Mouse (Mus musculus) heart, embryonic 11.5 days (tissue): ENCODE measurements at regions not wholly inside any gene's neighbourhood (a gene's known extent, or its start where the extent isn't known, plus 50 kb on each side); places are given as distances from the start of the nearest gene placed in this dataset.

Experiments used
- ATAC-seq: fragments of 200-750 bp; cut with Nextera tagmentation; replicated peaks from 2 replicates; pipeline ENCODE4 v1.8.0; 2017; ENCODE audit warnings: moderate library complexity; ENCODE audit not compliant: insufficient number of reproducible peaks, low FRiP score, low TSS enrichment
- H3K27ac ChIP-seq: fragments of 300-500 bp; sonication (generic); 2 replicates; pipeline ENCODE4 v1.5.1; 2014; ENCODE audit warnings: mild to moderate bottlenecking, low read depth, low read length
- H3K27me3 ChIP-seq: fragments of 300-500 bp; sonication (generic); 2 replicates; pipeline ENCODE4 v1.6.1; 2014; ENCODE audit warnings: mild to moderate bottlenecking, low read length, mixed read lengths; ENCODE audit not compliant: control insufficient read depth, insufficient read depth
- H3K36me3 ChIP-seq: fragments of 300-500 bp; sonication (generic); 2 replicates; pipeline ENCODE4 v1.6.1; 2014; ENCODE audit warnings: mild to moderate bottlenecking, low read length, moderate library complexity, mixed read lengths; ENCODE audit not compliant: control insufficient read depth, insufficient read depth
- H3K4me1 ChIP-seq: fragments of 300-500 bp; sonication (generic); 2 replicates; pipeline ENCODE4 v1.6.1; 2014; ENCODE audit warnings: low read length; ENCODE audit not compliant: control insufficient read depth, insufficient read depth
- H3K4me2 ChIP-seq: fragments of 300-500 bp; sonication (generic); 2 replicates; pipeline ENCODE4 v1.6.1; 2014; ENCODE audit warnings: mild to moderate bottlenecking, moderate library complexity
- H3K4me3 ChIP-seq: fragments of 300-500 bp; sonication (generic); 2 replicates; pipeline ENCODE4 v1.5.1; 2014; ENCODE audit warnings: low read depth, low read length
- H3K9ac ChIP-seq: fragments of 300-500 bp; sonication (generic); 2 replicates; pipeline ENCODE4 v1.6.1; 2014; ENCODE audit warnings: mild to moderate bottlenecking, low read depth, low read length, moderate library complexity
- H3K9me3 ChIP-seq: fragments of 300-500 bp; sonication (generic); replicated peaks from 2 replicates; pipeline ENCODE4 v1.6.1; 2016; ENCODE audit warnings: low read length; ENCODE audit not compliant: control insufficient read depth
- WGBS: fragments of 180-500 bp; shearing (Covaris S2); extraction: QIAGEN DNeasy Blood & Tissue Kit; methylation state at CpG from one replicate; pipeline ENCODE4 v1.1.7; 2014; ENCODE audit not compliant: insufficient replicate concordance; 5-methylcytosine and 5-hydroxymethylcytosine counted together

GRCm38 (mm10) chr15:25234064-25234700 lies 179.4 kb downstream of the Basp1 start:
- H3K36me3 ChIP-seq = no peaks in the 10 kb centered on the region
- no peak overlapping the region for H3K9ac ChIP-seq
- H3K4me1 ChIP-seq = no peaks in the 10 kb centered on the region
- no peak overlapping the region for H3K27ac ChIP-seq
- H3K27me3 ChIP-seq = no peaks in the 10 kb centered on the region
- H3K4me3 ChIP-seq = no peak overlapping the region
- no peaks in the 10 kb centered on the region for H3K9me3 ChIP-seq
- no peak for ATAC-seq
- 82% methylated on average over 10 of the region's 10 CpGs for WGBS
- H3K4me2 ChIP-seq = no peak overlapping the region

- no peaks in the 10 kb centered on the region for H3K4me1 ChIP-seq
- no peak for ATAC-seq
- 88% methylated on average over 4 of the region's 4 CpGs for WGBS
- no peaks in the 10 kb centered on the region for H3K36me3 ChIP-seq
- H3K9me3 ChIP-seq = no peaks in the 10 kb centered on the region
- H3K4me3 ChIP-seq = no peak overlapping the region
- H3K27me3 ChIP-seq = no peaks in the 10 kb centered on the region
- H3K27ac ChIP-seq = no peak overlapping the region
- H3K4me2 ChIP-seq = no peak overlapping the region
- no peak overlapping the region for H3K9ac ChIP-seq
Measured at GRCm38 (mm10) chr15:25230213-25230612, 183.4 kb downstream of the Basp1 start.

GRCm38 (mm10) chr15:25229807-25230206 lies 183.8 kb downstream of the Basp1 start:
- Histone ChIP-seq H3K27me3 (no peaks in the 10 kb centered on the region), H3K27ac (no peak overlapping the region), H3K9me3 (no peaks in the 10 kb centered on the region), H3K36me3 (no peaks in the 10 kb centered on the region), H3K4me3 (no peak overlapping the region), H3K9ac (no peak overlapping the region), H3K4me1 (no peaks in the 10 kb centered on the region), H3K4me2 (no peak overlapping the region)
- ATAC-seq = no peak
- 87% methylated on average over 11 of the region's 11 CpGs for WGBS

GRCm38 (mm10) chr15:25227496-25227895 lies 186.1 kb downstream of the Basp1 start:
- WGBS = 60% methylated on average over 7 of the region's 7 CpGs

GRCm38 (mm10) chr15:25225936-25226335 lies 187.6 kb downstream of the Basp1 start:
- WGBS = 28% methylated on average over 3 of the region's 3 CpGs
- no peaks in the 10 kb centered on the region for H3K4me1 ChIP-seq

More at GRCm38 (mm10) chr15:25227496-25227895, 186.1 kb downstream of the Basp1 start:
- Histone ChIP-seq H3K9ac (no peak overlapping the region), H3K4me2 (no peak overlapping the region), H3K9me3 (no peaks in the 10 kb centered on the region), H3K4me1 (no peaks in the 10 kb centered on the region), H3K27me3 (no peaks in the 10 kb centered on the region), H3K36me3 (no peaks in the 10 kb centered on the region), H3K4me3 (no peak overlapping the region), H3K27ac (no peak overlapping the region)
- ATAC-seq = no peak

GRCm38 (mm10) chr15:25225431-25225830 lies 188.1 kb downstream of the Basp1 start:
- H3K4me2 ChIP-seq = no peak overlapping the region
- H3K9ac ChIP-seq = no peak overlapping the region
- no peaks in the 10 kb centered on the region for H3K4me1 ChIP-seq
- H3K36me3 ChIP-seq = no peaks in the 10 kb centered on the region
- H3K4me3 ChIP-seq = no peak overlapping the region
- H3K9me3 ChIP-seq = no peaks in the 10 kb centered on the region
- 67% methylated on average over 3 of the region's 3 CpGs for WGBS
- no peak overlapping the region for H3K27ac ChIP-seq
- ATAC-seq = no peak
- H3K27me3 ChIP-seq = no peaks in the 10 kb centered on the region

More at GRCm38 (mm10) chr15:25225936-25226335, 187.6 kb downstream of the Basp1 start:
- Histone ChIP-seq H3K27ac (no peak overlapping the region), H3K4me2 (no peak overlapping the region), H3K27me3 (no peaks in the 10 kb centered on the region), H3K4me3 (no peak overlapping the region), H3K9me3 (no peaks in the 10 kb centered on the region), H3K36me3 (no peaks in the 10 kb centered on the region), H3K9ac (no peak overlapping the region)
- ATAC-seq = no peak

- no peak overlapping the region for H3K9ac ChIP-seq
- ATAC-seq = no peak
- H3K4me1 ChIP-seq = no peaks in the 10 kb centered on the region
- H3K27ac ChIP-seq = no peak overlapping the region
- H3K9me3 ChIP-seq = no peaks in the 10 kb centered on the region
- H3K36me3 ChIP-seq = no peaks in the 10 kb centered on the region
- no peaks in the 10 kb centered on the region for H3K27me3 ChIP-seq
- H3K4me3 ChIP-seq = no peak overlapping the region
- 76% methylated on average over 4 of the region's 4 CpGs for WGBS
- no peak overlapping the region for H3K4me2 ChIP-seq
Measured at GRCm38 (mm10) chr15:25221749-25222148, 191.8 kb downstream of the Basp1 start.

- WGBS = 91% methylated on average over 1 of the region's 1 CpGs
- ATAC-seq = no peak
- H3K9ac ChIP-seq = no peak overlapping the region
- H3K4me1 ChIP-seq = no peaks in the 10 kb centered on the region
- no peak overlapping the region for H3K27ac ChIP-seq
- no peaks in the 10 kb centered on the region for H3K36me3 ChIP-seq
- no peaks in the 10 kb centered on the region for H3K9me3 ChIP-seq
- H3K4me3 ChIP-seq = no peak overlapping the region
- H3K4me2 ChIP-seq = no peak overlapping the region
- H3K27me3 ChIP-seq = no peaks in the 10 kb centered on the region
Measured at GRCm38 (mm10) chr15:25216375-25216774, 197.2 kb downstream of the Basp1 start.

- WGBS = 84% methylated on average over 3 of the region's 3 CpGs
- no peak overlapping the region for H3K4me2 ChIP-seq
Measured at GRCm38 (mm10) chr15:25202097-25202496, 211.5 kb downstream of the Basp1 start.

More at GRCm38 (mm10) chr15:25202097-25202496, 211.5 kb downstream of the Basp1 start:
- no peaks in the 10 kb centered on the region for H3K27me3 ChIP-seq
- H3K27ac ChIP-seq = no peak overlapping the region
- ATAC-seq = no peak
- no peaks in the 10 kb centered on the region for H3K36me3 ChIP-seq
- no peak overlapping the region for H3K9ac ChIP-seq
- H3K9me3 ChIP-seq = no peaks in the 10 kb centered on the region
- H3K4me1 ChIP-seq = no peaks in the 10 kb centered on the region
- H3K4me3 ChIP-seq = no peak overlapping the region
